Mouse (Mus musculus) mouse trophoblast stem cell (cell line): ENCODE results near the gene Cdk14.
"Not testable (repeated sequence)": the region's sequence is repeated elsewhere in the genome, so short reads cannot be mapped to it uniquely, and the experiment has no call there.

Experiments
- in situ Hi-C, 2 experiments: fragments of 300-500 bp; cut with MseI, MboI; formaldehyde crosslinking; loops; 2 replicates in 1 of 2; 3 replicates in 1 of 2; pipeline ENCODE4 v1.15.1; 2025

Cdk14 gene

GRCm38 (mm10) chr5:5368389-5369164 lies 51.5 kb downstream of the Cdk14 start:
- in situ Hi-C loops: loop anchor here in 1 of 2 experiments (25.0 kb wide), 1 partner anchor 406 kb away; no protein-coding TSS in a partner anchor

DNA sequence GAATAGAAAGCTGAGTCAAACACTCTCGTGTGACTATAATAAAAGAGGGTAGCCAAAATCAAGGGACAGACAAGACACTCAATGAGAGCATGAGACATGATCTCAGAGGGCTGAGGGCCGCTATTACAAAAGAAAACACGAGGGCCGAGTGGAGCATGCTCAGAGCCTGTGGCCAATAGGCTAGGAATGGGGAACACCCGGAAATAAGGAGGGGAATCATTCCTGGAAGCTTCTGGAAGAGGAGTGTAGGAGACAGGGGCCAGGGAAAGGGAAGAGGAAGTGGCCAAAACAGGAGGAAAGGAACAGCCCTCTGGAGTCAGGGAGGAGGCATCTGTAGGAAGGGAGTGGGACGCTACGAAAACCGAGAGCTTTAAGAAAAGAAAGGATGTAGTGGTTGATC lies 52.6 kb downstream of the Cdk14 start:
- in situ Hi-C loops: loop anchor here in 1 of 2 experiments (25.0 kb wide), 1 partner anchor 405 kb away; no protein-coding TSS in a partner anchor

GRCm38 (mm10) chr5:5365285-5366076 lies 54.6 kb downstream of the Cdk14 start:
- in situ Hi-C loops: loop anchor here in 1 of 2 experiments (25.0 kb wide), 1 partner anchor 403 kb away; no protein-coding TSS in a partner anchor

DNA sequence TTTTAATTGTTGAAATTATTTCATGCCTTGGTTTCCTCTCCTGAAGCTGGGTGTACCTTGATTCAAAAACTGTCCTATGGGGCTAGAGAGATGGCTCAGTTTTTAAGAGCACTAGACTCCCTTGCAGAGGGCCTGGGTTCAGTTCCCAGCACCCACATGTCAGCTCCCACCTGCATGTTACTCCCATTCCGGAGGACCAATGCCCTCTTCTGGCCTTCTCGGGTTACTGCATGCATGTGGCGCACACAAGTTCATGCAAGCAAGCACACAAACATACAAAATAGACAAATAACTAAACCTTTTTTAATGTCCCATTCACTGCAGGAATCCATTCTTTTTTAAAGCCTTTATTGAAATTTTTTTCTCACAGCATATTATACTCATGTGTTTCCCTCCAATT lies 58.4 kb downstream of the Cdk14 start:
- in situ Hi-C loops: loop anchor here in 1 of 2 experiments (25.0 kb wide), 1 partner anchor 399 kb away; no protein-coding TSS in a partner anchor

DNA sequence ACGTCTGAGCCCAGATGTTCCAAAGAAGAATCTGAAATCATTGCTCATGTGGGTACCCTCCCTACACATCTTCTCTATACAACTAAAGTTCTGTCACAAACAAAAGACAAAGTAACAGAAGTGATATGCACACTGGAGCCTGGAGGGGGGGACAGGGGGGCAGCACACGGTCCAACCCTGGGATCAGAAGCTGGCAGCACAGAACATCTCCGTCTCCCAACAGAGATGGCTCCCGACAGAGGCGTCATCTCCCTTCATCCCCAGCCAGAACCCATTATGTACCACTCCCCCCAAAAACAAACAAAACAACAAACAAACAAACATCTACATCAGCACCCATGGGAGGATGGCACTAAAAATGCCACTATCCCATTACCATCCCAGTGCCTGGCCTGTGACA lies 59.8 kb downstream of the Cdk14 start:
- in situ Hi-C loops: loop anchor here in 1 of 2 experiments (25.0 kb wide), 1 partner anchor 398 kb away; no protein-coding TSS in a partner anchor

GRCm38 (mm10) chr5:5359915-5360314 lies 60.2 kb downstream of the Cdk14 start:
- in situ Hi-C loops: loop anchor here in 1 of 2 experiments (25.0 kb wide), 1 partner anchor 398 kb away; no protein-coding TSS in a partner anchor

DNA sequence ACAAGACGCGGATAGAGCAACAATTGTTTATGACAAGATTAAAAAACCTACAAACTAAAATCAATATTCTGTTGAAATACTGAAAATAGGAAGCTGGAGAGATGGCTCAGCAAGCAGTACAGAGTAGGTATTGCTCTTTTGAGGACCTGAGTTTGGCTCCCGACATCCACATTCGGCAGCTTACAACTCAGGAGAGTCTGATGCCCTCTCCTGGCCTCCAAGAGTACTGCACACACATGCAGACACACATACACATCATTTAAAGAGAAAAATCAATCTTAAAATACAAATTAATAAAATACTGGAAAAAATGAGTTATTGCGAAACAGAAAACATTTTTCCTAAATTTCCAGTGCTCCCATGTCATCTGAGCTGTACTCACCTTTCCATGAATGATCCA lies 60.7 kb downstream of the Cdk14 start:
- in situ Hi-C loops: loop anchor here in 1 of 2 experiments (25.0 kb wide), 1 partner anchor 397 kb away; no protein-coding TSS in a partner anchor

DNA sequence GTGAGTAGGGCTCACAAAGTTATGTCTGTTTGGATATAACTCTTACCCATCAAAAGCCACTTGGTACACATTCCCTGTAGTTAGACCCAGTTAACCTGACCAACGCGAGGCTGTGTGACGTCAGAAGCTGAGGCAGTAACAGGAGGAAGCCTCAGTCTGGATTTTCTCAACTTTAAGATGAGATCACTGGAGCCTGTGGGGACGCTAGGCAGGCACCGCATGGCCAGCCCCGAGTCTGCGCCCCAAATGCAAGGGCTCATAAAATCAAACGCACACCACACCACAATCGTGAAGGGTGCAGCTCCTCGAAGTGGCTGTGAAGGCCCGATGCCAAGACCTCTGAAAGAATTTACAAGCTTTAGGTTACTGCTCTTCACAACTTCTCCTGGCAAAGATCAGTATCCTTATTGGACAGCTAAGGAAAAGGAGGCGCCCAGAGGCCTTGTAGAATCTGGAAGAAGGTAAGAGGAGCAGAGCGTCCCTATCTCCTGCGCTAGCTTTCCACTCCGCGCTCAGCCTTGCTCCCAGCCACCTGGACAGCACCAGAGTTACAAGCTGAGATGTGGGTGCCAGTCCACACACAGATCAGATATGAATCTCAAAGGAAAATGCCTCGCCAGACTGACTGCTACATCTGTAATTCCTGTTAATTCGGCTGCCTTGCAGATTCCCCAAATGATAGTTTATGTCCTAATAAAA lies 61.9 kb downstream of the Cdk14 start:
- in situ Hi-C loops: loop anchor here in 1 of 2 experiments (25.0 kb wide), 1 partner anchor 396 kb away; no protein-coding TSS in a partner anchor

GRCm38 (mm10) chr5:5354684-5355368 lies 65.3 kb downstream of the Cdk14 start:
- in situ Hi-C loops: loop anchor here in 1 of 2 experiments (25.0 kb wide), 1 partner anchor 393 kb away; no protein-coding TSS in a partner anchor

DNA sequence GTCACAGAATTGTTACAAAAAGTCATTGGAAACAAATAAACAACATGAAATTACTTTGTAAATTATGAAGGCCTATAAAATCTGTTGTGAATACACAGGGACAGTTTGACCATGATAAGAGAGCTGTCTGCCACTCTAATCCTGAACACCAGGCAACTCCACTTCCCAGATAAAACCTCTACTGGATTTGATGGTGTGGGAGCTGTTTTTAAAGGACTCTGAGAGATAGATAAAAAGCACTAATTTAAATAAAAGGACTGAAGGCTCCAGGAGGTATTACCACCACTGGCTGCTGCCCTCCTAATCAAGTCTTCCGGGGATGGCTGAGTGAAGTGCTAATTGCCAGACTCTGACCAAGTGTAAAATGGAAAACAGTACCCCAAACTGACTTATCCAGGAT lies 66.2 kb downstream of the Cdk14 start:
- in situ Hi-C loops: loop anchor here in 1 of 2 experiments (25.0 kb wide), 1 partner anchor 392 kb away; no protein-coding TSS in a partner anchor

- in situ Hi-C loops: no loop called here
These were observed 75.5 kb downstream of the Cdk14 start for GRCm38 (mm10) chr5:5344646-5345045.

- in situ Hi-C loops: no loop called here
These were observed 76.4 kb downstream of the Cdk14 start for GRCm38 (mm10) chr5:5343741-5344140.

- in situ Hi-C loops: no loop called here
These were observed 76.8 kb downstream of the Cdk14 start for GRCm38 (mm10) chr5:5343267-5343666.

DNA sequence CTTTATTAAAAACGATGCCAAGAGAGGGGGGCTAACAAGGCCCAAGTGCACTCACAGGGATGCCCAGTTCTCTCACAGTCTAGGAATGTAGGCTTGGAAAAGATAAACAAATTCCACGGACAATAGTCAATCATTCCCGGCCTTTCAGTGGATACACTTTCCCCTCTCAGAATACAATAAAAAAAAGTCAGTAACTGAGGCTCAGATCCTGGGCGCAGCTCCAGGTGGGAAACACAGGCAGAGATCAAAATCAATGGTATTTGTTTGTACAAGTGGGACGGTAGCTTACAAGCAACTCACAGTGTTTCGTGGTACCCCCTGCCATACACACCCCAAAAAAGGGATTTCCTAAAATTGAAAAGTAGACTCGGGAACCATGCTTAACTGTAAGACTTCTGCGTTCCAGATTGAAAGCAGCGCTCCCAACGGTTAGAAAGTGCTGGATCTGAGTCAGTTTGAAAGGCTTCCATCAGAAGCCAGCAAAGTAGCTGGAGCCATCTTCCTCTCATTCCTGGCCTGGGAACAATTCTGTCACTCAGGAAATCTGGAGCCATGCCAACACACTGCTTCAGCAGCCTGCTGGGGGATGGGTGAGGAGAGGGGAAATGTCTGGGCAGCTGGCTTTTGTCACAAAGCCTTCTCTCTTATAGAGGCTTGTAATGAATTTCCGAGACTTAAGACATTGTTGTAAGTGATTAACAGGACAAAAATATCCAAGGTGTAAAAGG lies 77.5 kb downstream of the Cdk14 start:
- in situ Hi-C loops: no loop called here

DNA sequence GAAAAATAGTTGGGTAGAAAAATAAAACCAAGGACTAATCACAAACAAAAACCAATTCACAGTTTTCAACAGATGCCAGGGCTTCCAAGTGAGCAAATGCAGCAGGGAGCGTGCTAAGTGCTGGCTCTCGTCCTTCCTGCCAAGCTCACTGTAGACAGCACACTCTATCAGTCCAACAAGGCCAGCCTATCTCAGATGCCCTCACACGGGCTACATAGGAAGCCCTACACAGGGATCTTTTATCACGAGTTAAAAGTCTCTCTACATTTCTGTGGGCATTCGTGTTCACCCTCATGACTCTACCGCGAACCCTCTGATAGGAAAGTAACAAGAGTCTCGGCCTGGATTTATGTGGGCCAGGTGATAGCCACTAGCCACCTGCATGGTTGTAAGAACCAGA lies 78.5 kb downstream of the Cdk14 start:
- in situ Hi-C loops: no loop called here

DNA sequence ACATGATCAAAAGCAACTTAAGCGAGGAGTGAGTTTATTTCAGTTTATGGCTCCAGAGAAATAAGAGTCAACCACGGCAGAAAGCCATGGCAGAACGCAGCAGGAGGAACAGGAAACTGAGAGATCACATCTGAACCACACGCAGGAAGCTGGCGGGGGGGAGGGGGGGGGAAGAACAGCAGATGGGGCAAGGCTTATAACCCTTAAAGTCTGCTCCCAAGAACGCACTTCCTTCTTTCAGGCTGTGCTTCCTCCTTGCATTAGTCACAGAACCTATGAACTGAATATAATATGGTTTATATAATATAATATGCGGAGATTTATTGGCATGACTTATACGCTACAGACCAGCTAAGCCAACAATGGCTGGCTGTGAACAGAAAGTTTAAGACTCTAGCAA lies 86.2 kb downstream of the Cdk14 start:
- in situ Hi-C loops: no loop called here

- in situ Hi-C loops: no loop called here
These were observed 89.1 kb downstream of the Cdk14 start for GRCm38 (mm10) chr5:5330926-5331460.

GRCm38 (mm10) chr5:5329018-5329417 lies 91.1 kb downstream of the Cdk14 start:
- in situ Hi-C loops: not testable (repeated sequence)

- in situ Hi-C loops: no loop called here
These were observed 93.4 kb downstream of the Cdk14 start for GRCm38 (mm10) chr5:5326716-5327115.

DNA sequence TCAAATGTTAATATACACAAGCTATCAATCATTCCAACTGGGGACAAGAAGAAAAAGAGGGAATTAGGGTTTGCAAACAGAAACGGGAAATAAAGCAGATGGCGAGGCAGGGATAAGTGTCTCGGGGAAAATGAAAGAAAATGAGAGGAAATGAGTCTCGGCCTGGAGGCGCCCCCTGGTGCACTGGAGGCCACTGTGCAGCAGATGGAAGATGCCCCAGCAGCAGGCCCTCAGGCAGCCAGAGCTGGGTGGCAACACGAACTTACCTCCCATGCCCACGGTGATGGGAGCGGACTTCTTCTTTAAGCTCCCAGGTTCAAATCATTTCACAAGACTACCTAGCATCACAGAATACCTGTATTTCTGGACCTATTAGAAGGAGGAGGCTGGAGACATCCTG lies 97.4 kb downstream of the Cdk14 start:
- in situ Hi-C loops: no loop called here
